Mouse (Mus musculus) bone marrow, adult 2 months (tissue): ENCODE measurements around the gene Wnt9a.
A peak's percentile ranks its signal among the peaks of the same experiment; 100 is the strongest.

Experiments
- CTCF ChIP-seq: fragments of 200-500 bp; IDR thresholded peaks from 2 replicates; pipeline ENCODE4 v1.5.1; 2011; ENCODE audit warnings: low read length, control low read depth; ENCODE audit not compliant: control insufficient read depth, insufficient read depth
- POLR2A ChIP-seq: fragments of 200-500 bp; IDR thresholded peaks from 2 replicates; pipeline ENCODE4 v1.6.1; 2011; ENCODE audit warnings: low read depth, mild to moderate bottlenecking, control low read depth, low read length, borderline replicate concordance; ENCODE audit not compliant: control insufficient read depth

DNA sequence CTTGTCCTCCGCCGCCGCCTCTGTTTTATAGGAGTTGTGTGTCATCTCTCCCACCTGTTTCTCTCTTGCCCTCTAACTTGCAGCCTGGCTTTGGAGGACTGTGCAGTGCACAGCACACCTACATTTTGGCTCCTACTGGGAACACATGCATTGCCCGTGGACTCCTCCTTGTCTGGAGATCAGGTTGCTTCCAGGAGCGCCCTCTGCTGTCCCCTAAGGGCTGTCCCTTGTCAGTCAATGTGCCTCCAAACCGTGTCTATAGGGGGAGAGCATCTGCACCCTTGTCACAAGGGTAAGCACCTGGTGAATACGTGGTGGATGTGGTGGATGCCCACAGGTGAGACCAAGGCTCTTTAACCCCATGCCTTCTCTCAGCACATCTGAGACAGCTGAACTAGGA, 13.1 kb upstream of the Wnt9a start:
- TF ChIP-seq CTCF (peak; percentile 66), POLR2A (no peak)
